Mouse (Mus musculus) thymus, adult 18-20 months (tissue): Measurements from ENCODE around the gene Cldn8.

Source experiments
- DNase-seq, 2 experiments: peaks; one replicate each; pipeline ENCODE4 v3.0.0; 2022; ENCODE audit warnings: mixed read lengths in 2 of 2

Gene Cldn8

GRCm38 (mm10) chr16:88563045-88563913, at the start of gene Cldn8:
Gene Cldn8, minus strand, starts transcription at chr16:88563183.
- no peak for DNase-seq

GRCm38 (mm10) chr16:88612712-88613111, 49.7 kb upstream of the Cldn8 start:
- DNase-seq = no peak

DNA sequence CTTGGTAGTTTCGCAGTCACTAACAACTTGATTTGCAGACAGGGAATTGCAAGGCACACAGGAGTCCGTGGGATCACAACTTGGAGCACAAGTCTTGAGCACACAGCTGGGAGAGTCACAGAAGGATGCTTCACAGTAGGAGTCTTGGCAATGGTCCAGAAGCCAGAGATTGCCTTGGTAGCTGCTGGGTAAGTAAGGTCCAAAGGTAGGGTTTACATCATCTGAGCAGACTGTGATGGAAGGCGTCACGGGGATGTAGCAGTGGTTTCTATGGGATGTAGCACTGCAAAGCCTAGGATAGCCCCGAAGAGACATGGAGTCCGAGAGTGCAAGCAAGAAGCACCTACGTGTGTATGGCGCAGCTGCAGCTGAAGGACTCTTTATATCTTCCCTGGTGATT, 48.9 kb upstream of the Cldn8 start, which contains the start of gene Krtap24-1:
Gene Krtap24-1, minus strand, starts transcription at position 358 of the 400 bp plus-strand sequence.
- DNase-seq = no peak

DNA sequence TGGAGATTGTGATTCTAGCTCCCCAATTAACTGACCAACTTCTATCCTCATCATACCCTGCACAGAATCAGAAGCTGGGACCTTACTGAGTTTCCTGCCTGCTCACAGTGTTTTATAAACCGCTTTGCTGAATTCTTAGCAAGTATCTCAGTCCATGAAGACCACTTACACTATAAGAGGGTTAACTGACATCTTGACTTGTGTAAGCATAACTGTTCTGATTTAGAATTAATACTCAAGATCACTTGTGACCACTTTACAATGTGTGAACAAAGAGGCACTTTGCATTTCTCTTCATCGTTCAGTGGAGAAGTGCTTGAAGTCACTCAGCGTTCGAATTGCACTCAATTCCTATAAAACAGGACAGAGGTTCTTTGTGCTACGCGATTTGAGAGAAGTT, 41.6 kb upstream of the Cldn8 start:
- no peak for DNase-seq

DNA sequence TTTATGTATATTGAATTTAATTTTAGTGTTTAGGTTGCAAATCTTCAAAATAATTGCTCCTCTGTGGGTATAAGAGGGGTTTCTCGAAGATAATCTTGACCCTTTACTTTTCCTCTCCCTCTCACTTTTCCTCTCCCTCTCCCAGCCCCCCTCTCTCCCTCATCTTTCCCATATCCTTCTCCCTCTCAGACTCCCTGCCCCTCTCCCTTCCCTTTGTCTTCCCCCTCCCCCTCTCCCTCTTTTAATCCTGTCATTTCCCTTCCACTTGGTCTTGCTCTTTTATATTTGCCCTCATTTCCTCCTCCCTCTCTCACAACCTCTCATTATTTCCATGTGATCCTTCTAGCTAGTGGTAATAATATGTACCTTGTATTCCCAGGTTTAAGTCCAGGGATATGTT, 39.5 kb upstream of the Cldn8 start:
- DNase-seq = no peak

DNA sequence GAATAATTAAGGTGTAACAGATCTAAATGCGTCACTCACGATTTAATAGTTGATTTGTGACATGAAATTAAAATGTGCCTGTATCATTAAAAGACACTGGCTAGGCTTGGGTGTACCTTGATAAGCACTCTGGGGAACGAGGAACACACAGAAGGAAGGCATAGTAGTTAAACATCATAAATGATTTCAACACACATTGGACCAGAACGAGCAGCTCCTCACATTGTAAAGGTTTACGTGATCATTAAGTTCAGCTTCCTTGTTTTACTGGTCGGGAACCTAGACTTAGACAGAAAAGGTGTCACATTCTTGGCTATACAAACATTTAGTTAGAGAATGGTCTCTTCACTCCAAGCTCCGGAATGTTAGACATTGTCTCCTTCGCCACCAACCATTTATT, 37.3 kb upstream of the Cldn8 start:
- no peak for DNase-seq

- no peak for DNase-seq
These were observed 36.7 kb upstream of the Cldn8 start for GRCm38 (mm10) chr16:88599504-88600237.

DNA sequence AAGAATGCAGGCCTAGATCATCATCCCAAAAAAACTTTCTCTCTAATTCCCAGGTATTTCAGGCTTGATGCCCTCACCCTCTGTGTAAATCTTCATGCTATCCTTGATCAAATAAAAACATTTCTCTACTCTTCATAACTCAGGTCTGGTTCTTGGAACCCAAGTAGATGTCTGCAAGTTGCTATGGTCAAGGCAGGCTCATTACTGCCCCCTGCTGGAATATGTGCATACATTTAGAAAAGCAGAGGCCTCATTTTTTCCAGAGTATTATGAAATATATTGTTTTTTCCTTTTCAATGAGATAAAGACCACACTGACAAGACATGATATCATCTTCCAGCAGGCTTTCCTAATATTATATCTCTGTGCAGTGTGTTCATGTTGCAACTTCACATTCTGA, 29.8 kb upstream of the Cldn8 start:
- no peak for DNase-seq

DNA sequence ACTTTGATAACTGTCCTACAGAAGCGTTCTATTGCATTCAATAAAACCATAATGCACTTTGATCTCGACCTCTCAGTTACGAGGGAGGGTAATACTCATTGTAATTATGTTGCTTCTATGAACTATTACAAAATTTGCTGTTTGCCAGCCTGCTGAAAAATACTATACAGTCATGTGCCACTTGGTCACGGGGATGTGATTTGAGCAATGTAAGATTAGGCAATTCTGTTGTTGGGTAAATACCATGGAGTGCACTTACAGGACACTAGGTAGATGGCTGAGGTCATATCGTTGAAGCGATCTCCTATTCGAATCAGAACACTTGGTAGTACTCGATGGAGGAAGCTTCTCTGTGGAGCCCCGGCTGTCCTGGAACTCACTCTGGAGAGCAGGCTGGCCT, 20.4 kb upstream of the Cldn8 start:
- no peak for DNase-seq

DNA sequence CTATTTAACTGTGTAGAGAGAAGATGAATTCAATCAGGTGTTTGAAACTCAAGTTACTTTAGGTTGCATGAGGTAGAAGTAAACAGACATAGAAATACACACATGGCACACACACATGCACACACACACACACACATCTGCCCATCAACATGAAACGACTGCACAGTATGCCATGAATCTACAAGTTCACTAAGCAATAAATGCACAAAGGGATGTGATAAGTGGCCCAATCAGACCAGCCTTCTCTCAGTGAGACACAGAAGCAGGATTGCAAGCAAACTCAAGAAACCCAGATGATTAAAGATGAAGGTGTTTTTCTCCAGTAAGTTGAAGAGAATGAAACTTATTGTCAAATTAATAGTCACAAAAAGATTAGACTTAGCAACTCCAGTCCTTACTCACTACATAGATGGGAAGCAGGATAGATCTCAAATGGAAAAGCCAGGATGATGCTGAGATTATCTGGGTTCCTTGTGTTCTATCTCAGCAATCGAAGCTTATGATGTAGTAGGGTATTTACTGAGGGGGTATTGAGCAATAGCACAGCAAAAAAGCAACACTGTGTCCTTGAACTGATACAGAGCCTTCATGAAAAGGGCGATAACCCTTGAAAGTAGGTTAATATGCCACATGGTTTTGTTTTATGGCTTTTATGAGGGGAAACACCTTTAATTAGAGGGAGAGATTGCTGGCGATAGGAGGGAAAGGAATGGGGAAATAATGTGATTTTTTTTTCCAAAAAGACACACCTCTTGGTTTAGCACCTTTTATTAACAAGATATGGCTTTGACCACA, 13.1 kb upstream of the Cldn8 start:
- no peak for DNase-seq

DNA sequence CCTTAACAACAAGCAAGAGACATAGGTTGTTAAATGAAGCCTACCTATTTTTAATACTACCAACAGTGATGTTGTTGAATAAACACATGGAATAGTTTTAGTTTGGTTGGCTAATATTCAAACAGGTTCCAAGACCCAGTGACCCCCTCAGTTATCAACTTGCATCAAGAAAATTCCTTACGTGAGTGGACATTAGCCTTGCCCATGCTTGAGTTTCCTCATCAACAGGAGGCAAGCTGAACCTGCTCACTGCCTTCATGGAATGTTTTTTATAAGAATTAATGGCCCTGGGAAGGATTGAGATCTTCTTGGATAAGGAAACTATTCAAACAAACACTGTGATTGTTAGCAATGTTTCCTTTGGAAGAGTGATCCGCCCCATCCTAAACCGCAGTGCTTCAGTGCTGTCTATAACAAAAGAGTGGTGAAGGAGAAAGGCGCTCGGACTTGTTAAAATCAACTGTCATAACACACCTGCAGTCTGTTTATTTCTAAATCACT, 10.0 kb upstream of the Cldn8 start:
- DNase-seq = no peak

- no peak for DNase-seq
These were observed 7.2 kb upstream of the Cldn8 start for GRCm38 (mm10) chr16:88570136-88570535.

- DNase-seq = no peak
These were observed 6.7 kb upstream of the Cldn8 start for GRCm38 (mm10) chr16:88569732-88570131.

DNA sequence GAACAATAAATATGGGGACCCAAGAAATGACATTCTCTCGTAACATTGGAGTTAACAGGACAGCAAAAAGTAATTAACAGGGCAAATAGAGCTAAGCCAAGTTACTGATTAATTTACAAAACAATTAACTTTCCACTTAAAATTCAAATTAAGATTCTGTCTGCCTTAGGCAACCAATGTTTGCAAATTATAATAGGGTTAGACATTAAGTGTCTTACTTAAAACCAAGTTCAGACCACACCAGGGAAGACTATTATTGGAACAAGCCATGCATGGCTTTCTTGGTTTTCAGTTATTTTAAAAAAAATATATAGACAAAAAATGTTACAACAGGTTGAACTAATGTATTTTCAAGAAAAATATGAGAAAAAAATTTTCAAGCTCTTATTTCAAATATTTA, 6.1 kb upstream of the Cldn8 start:
- DNase-seq = no peak

GRCm38 (mm10) chr16:88561617-88562164, 1.3 kb downstream of the Cldn8 start:
- DNase-seq = no peak

- no peak for DNase-seq
These were observed 20.5 kb downstream of the Cldn8 start for GRCm38 (mm10) chr16:88542488-88542887.

- no peak for DNase-seq
These were observed 23.0 kb downstream of the Cldn8 start for GRCm38 (mm10) chr16:88539841-88540487.

GRCm38 (mm10) chr16:88511348-88511747, 51.6 kb downstream of the Cldn8 start:
- DNase-seq = no peak
